9 mouse cellular contexts compared by ENCODE assay signal in the genomic region with DNA sequence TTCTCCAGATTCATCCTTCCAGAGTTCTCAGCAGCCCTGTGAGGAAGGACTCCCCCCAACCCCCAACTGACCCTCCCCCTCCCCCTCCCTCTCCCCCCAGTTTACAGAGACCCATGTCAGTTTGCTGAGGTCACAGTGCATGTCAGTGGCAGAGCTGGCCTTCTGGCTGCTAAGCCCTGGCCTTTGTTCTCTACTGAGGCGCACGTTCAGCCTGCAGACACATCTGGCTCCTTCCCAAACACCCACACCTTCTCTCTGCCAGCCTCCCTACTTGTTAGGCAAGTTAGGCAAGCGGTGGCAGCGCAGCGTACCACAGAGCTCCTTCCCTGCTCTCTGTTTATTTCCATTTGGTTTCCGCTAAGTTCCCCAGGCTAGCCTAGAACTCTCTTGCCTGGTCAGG. TPM values are rescaled to one million over a fixed set of nuclear protein-coding genes. Genes with fewer than 3 reads are reported as not detected.
DNase-seq lines count a peak whose midpoint lies in the region; ATAC-seq and TF ChIP-seq lines count a peak whose summit lies in the region.
"Had no signal": no experiment of that assay in that cellular context is flagged by ENCODE, and none has a peak within 500 bp of the region (broad histone marks: within the 10 kb centered on the region; RNA-seq: fewer than 3 reads in every experiment).

No protein-coding gene starts in this region.

- no peak for TF ChIP-seq CTCF in testis, adult 2 months (IDR thresholded peaks at IDR 0.05; ENCODE audit: control insufficient read depth, insufficient read depth, insufficient replicate concordance, low read depth, low read length)

- no peaks in the 10 kb centered on the region for H3K36me3 ChIP-seq in testis, adult 2 months (ENCODE audit: control insufficient read depth, insufficient read depth, low read length)
- H3K36me3 ChIP-seq in limb, embryonic 10.5 days: no peaks in the 10 kb centered on the region
- H3K36me3 ChIP-seq in neural tube, embryonic 13.5 days: no peaks in the 10 kb centered on the region
- H3K36me3 ChIP-seq: limb, embryonic 13.5 days had no signal

- no peaks in the 10 kb centered on the region for H3K27me3 ChIP-seq in testis, adult 2 months (ENCODE audit: control insufficient read depth, insufficient read depth, low read length)
- no peaks in the 10 kb centered on the region for H3K27me3 ChIP-seq in limb, embryonic 10.5 days (ENCODE audit: low read depth, poor library complexity, severe bottlenecking)
- H3K27me3 ChIP-seq in neural tube, embryonic 13.5 days: no peaks in the 10 kb centered on the region
- H3K27me3 ChIP-seq: limb, embryonic 13.5 days had no signal

- H3K27ac ChIP-seq in testis, adult 2 months (ENCODE audit: control insufficient read depth, insufficient read depth, low read depth, low read length): peak overlapping the region; percentile 60; the same call in 1 of the 2 replicates
- peak overlapping the region; percentile 87 for H3K27ac ChIP-seq in limb, embryonic 10.5 days
- peak overlapping the region; percentile 49; the same call in 1 of the 2 replicates for H3K27ac ChIP-seq in neural tube, embryonic 13.5 days (replicated peaks)
- H3K27ac ChIP-seq: limb, embryonic 13.5 days had no signal

- H3K4me2 ChIP-seq in neural tube, embryonic 13.5 days: no peak overlapping the region
- H3K4me2 ChIP-seq: limb, embryonic 13.5 days had no signal

- peaks cover 19% of the 10 kb centered on the region for H3K4me1 ChIP-seq in testis, adult 2 months (ENCODE audit: control insufficient read depth, insufficient read depth, low read length)
- peaks cover 65% of the 10 kb centered on the region for H3K4me1 ChIP-seq in limb, embryonic 10.5 days
- peaks cover 57% of the 10 kb centered on the region for H3K4me1 ChIP-seq in neural tube, embryonic 13.5 days (replicated peaks)

- DNase-seq in embryo, embryonic 10 days (ENCODE audit: low spot score): peak; percentile 65
- no peak for DNase-seq in embryo, embryonic 11 days
- no peak for DNase-seq in testis, postnatal 14 days (ENCODE audit: low spot score)
- DNase-seq in limb, embryonic 10.5 days (ENCODE audit: low spot score): no peak

- no peak overlapping the region for H3K4me3 ChIP-seq in testis, adult 2 months (ENCODE audit: control insufficient read depth, low read depth, low read length)
- H3K4me3 ChIP-seq in limb, embryonic 10.5 days: no peak overlapping the region
- no peak overlapping the region for H3K4me3 ChIP-seq in neural tube, embryonic 13.5 days
- H3K4me3 ChIP-seq: limb, embryonic 13.5 days had no signal

- WGBS in limb, embryonic 10.5 days: 45% methylated on average over 6 of the region's 6 CpGs
- 58% methylated on average over 6 of the region's 6 CpGs for WGBS in neural tube, embryonic 13.5 days

- no peaks in the 10 kb centered on the region for H3K9me3 ChIP-seq in limb, embryonic 10.5 days (replicated peaks)
- no peaks in the 10 kb centered on the region for H3K9me3 ChIP-seq in neural tube, embryonic 13.5 days
- H3K9me3 ChIP-seq: limb, embryonic 13.5 days had no signal

- no peak for ATAC-seq in neural tube, embryonic 13.5 days (ENCODE audit: low read depth)
- no peak for ATAC-seq in monocyte, adult 5-6 weeks (replicated peaks; ENCODE audit: insufficient number of reproducible peaks, low FRiP score, low TSS enrichment, poor library complexity, severe bottlenecking)
- ATAC-seq in megakaryocyte, adult 5-6 weeks (ENCODE audit: poor library complexity, severe bottlenecking): no peak

- TF ChIP-seq POLR2A in testis, adult 2 months (IDR thresholded peaks at IDR 0.05; ENCODE audit: control insufficient read depth, low read depth, low read length): no peak

- H3K9ac ChIP-seq in neural tube, embryonic 13.5 days: no peak overlapping the region

RNA-seq across cellular contexts. Expression of a gene that starts 50.0 kb away (rescaled TPM):
- 382 and 415 TPM in 2 replicates for polyA plus RNA-seq in testis, adult 2 months (2012; rRNA removed)
- not detected in 2 replicates for polyA plus RNA-seq in limb, embryonic 10.5 days (2016; fragmentation: Nextera tagmentation; extraction: Ambion mirVana)
- 0.78 TPM in 1 of 2 replicates, not detected in the other for polyA plus RNA-seq in neural tube, embryonic 13.5 days (2015; fragmentation: Nextera tagmentation; extraction: Ambion mirVana)
- total RNA-seq in monocyte, adult 5-6 weeks (2017): not detected in 3 replicates
- not detected in 2 replicates for total RNA-seq in megakaryocyte, adult 5-6 weeks (2015)
- total RNA-seq in megakaryocyte, adult 5-6 weeks (2017): not detected in 2 replicates
- polyA plus RNA-seq: limb, embryonic 13.5 days had no signal

Comparison
In these comparisons a context has a peak if more than half of its experiments do, and no peak if none do; other contexts are left out.
1. RNA of a gene that starts 50.0 kb away (polyA plus RNA-seq): 382 to 415 TPM in testis, adult 2 months; 0.78 TPM in neural tube, embryonic 13.5 days and not detected in limb, embryonic 10.5 days; every median in the first group is over 100 times any median in the second.
2. Peak in every context shown above with its lines, with median percentiles within 50 percentile points of each other: H3K27ac ChIP-seq.